Mouse (Mus musculus): ENCODE results near the gene Med12l. TPM values are rescaled to one million over a fixed set of nuclear protein-coding genes. Genes with fewer than 3 reads are reported as not detected.

Gene Med12l
- polyA plus RNA-seq, 1 experiment from 2014 or later: 4.5 TPM

DNA sequence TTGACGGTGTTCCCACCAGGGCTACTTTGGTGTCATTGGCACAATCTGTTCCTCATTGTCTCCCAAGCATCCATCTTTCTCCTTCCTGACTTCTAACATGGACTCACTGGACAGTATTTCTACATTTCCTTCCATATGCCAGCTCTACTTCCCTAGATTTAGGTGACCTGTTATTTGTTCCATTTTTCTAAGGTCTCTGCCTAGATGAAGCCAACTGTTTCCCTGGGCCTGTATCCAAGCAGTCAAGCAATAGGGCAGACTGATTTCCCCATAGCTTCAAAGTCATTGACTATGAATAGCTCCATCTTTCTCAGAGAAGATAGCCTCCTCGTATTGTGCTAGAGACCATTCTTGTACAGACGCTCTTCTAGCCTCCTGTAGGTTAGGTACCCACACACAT is 12.0 kb upstream of the Med12l start:
- H3K9me3 ChIP-seq: no peaks in the 10 kb centered on the region
- no peaks in the 10 kb centered on the region for H3K27me3 ChIP-seq (replicated peaks)
- 90% methylated on average over 3 of the region's 3 CpGs for WGBS
- H3K9ac ChIP-seq: no peak overlapping the region
- H3K4me3 ChIP-seq: no peak overlapping the region
- ATAC-seq (ENCODE audit: low FRiP score, low read depth): no peak
- H3K4me1 ChIP-seq: no peaks in the 10 kb centered on the region
- H3K36me3 ChIP-seq: no peaks in the 10 kb centered on the region
- no peak overlapping the region for H3K4me2 ChIP-seq (replicated peaks)
- H3K27ac ChIP-seq: no peak overlapping the region

DNA sequence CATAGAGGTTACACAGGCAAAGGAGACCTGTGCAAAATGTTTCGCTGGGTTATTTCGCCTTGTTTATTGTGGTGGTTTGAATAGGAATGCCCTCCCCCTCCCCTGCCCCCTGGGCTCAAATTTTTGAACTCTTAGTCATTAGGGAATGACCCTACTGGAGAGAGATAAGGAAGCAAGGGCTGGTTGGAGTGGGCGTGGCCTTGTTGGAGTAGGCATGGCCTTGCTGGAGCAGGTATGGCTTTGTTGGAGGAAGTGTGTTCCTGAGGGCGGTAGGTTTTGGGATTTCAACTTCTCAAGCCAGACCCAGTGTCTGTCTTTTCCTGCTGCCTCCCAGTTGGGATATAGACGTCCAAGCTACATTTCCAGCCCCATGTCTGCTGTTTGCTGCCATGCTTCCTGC is 1.9 kb upstream of the Med12l start:
- H3K36me3 ChIP-seq: no peaks in the 10 kb centered on the region
- no peaks in the 10 kb centered on the region for H3K27me3 ChIP-seq (replicated peaks)
- no peak overlapping the region for H3K4me2 ChIP-seq (replicated peaks)
- WGBS: 78% methylated on average over 5 of the region's 5 CpGs
- ATAC-seq (ENCODE audit: low FRiP score, low read depth): no peak
- no peak overlapping the region for H3K9ac ChIP-seq
- no peak overlapping the region for H3K4me3 ChIP-seq
- peaks cover 7% of the 10 kb centered on the region; the same call in 1 of the 2 replicates for H3K4me1 ChIP-seq
- H3K9me3 ChIP-seq: no peaks in the 10 kb centered on the region
- H3K27ac ChIP-seq: no peak overlapping the region

DNA sequence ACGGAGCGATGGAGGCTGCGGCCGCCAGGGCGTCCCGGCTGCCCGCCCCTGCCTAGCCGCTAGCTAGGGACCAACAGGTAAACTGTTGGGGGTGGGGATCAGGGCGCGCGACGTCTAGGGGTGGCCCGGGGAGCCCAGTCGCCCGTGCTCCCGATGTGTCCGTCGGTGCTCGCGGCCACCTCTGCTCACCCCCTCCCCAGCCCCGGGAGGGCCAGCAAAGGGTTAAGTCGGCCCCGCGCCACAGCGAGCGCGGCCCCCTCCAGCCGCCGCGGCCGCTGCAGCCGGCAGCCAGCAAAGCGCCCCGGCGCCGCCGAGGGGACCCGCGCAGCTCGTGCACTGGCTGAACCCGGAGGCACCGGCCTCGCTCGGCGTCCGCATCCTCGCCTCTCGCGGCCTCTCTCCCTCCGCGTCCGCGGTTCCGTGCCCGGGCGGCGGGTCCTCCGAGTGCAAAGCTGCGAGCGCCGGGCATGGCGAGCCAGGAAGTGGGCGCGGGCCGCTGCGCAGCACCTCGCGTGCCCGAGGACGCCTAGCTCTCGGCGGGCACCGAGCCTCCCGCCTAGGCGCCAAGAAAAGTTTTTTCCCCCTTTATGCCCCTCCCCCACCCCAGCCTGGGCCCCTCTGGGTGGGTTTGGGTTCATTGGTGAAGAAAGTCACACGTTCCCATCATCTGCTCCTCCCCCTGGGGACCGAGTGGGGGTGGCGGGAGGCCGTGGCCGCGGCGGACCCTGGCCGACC is 538 bp downstream of the Med12l start:
- peaks cover 7% of the 10 kb centered on the region; the same call in 1 of the 2 replicates for H3K4me1 ChIP-seq
- WGBS: under 1% methylated on average over 67 of the region's 83 CpGs
- H3K4me2 ChIP-seq (replicated peaks): peak overlapping the region; percentile 87
- H3K36me3 ChIP-seq: no peaks in the 10 kb centered on the region
- H3K9ac ChIP-seq: peak overlapping the region; percentile 75
- no peaks in the 10 kb centered on the region for H3K9me3 ChIP-seq
- ATAC-seq (ENCODE audit: low FRiP score, low read depth): peak; percentile 74
- H3K27me3 ChIP-seq (replicated peaks): no peaks in the 10 kb centered on the region
- H3K4me3 ChIP-seq: peak overlapping the region; percentile 83
- peak overlapping the region; percentile 89 for H3K27ac ChIP-seq

DNA sequence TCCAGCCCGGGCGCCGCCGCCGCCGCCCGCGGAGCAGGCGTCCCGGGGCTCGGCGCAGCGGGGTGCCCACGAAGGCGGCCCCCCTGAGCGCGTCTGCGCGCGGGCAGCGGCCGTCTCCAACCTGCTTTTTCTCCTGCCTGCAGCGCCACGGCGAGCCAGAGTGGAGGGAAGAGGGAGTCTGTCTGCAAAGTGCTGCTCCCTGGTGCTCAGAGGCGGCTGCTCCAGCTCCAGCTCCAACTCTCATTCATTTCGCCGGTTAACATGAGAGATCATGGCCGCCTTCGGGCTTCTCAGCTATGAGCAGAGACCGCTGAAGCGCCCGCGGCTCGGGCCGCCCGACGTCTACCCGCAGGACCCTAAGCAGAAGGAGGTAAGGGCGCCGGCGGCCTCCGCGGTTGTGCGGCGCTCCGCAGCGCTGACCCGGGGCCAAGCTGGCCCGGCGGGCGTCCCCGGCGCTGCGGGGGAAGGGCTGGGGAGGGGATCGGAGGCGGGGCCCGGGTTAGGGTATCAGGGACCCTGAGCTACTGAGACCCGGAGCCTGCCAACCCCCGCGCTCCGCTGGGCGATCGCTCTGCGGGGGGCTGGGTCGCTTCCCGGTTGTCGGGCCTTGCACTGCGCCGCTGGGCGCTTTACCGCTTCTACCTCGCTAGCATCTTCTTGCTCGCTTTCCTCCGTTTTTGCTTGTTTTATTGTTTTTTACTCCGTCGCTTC is 1.3 kb downstream of the Med12l start:
- Histone ChIP-seq H3K27me3 (replicated peaks) (no peaks in the 10 kb centered on the region), H3K4me2 (replicated peaks) (peak overlapping the region; percentile 87), H3K9ac (peak overlapping the region; percentile 75), H3K4me3 (peak overlapping the region; percentile 83), H3K9me3 (no peaks in the 10 kb centered on the region), H3K36me3 (no peaks in the 10 kb centered on the region), H3K27ac (peak overlapping the region; percentile 89), H3K4me1 (peaks cover 7% of the 10 kb centered on the region; the same call in 1 of the 2 replicates)
- peak; percentile 82 for ATAC-seq (ENCODE audit: low FRiP score, low read depth)
- WGBS: 1% methylated on average over 77 of the region's 77 CpGs

DNA sequence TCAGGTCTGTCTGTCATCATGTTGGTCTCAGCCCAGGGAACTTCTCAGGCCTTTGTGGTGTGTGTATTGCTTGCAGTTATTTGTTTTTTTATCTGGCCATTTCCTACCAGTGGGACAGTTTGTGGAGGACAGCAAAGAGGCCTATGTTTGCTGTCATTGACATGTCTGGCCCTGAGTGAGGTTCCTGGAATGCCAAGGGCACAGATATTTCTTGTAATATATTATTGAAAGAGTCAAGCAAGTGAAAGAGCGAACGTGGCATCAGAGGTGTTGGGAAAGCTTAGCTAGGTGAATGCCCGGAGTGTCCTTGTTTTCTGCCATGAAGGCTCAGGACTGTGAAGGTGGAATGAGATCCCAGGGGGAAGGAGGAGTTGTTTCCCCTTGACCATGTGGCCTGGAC is 4.7 kb downstream of the Med12l start:
- no peak overlapping the region for H3K4me3 ChIP-seq
- H3K4me2 ChIP-seq (replicated peaks): no peak overlapping the region
- H3K36me3 ChIP-seq: no peaks in the 10 kb centered on the region
- no peaks in the 10 kb centered on the region for H3K4me1 ChIP-seq
- H3K9me3 ChIP-seq: no peaks in the 10 kb centered on the region
- H3K9ac ChIP-seq: no peak overlapping the region
- WGBS: 97% methylated on average over 3 of the region's 3 CpGs
- no peak for ATAC-seq (ENCODE audit: low FRiP score, low read depth)
- no peaks in the 10 kb centered on the region for H3K27me3 ChIP-seq (replicated peaks)
- H3K27ac ChIP-seq: no peak overlapping the region

DNA sequence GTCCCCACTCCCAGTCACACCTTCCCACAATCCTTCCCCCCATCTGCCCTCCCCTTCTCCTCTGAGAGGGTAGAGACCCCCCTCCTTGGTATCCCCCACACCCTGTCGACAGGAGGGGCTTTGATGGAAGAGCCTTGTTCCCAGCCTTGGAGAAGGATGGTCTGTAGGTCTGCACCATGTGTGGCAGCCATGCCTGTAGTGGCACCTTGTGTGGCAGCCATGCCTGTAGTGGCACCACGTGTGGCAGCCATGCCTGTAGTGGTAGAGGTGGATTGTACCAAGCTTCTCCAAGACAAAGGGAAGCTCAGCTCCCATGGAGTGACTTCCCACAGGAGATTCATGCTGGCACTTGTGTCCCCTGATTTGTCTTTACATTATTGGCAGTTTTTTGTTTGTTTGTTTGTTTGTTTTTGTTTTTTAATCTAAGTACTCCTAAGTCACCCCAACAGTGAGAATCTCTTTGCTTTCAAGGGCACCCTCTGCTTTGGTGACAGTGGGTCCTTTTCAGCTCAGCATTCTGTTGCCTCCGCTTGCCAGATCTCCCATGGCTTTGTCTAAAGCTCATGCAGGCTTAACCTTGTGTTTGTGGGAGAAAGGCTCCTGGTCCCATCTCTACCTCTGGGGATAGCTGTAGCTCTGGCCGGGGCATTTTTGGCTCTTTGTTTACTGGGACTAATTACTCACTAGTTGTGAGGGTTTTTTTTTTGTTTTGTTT is 10.2 kb downstream of the Med12l start:
- Histone ChIP-seq H3K4me3 (no peak overlapping the region), H3K27me3 (replicated peaks) (no peaks in the 10 kb centered on the region), H3K4me1 (no peaks in the 10 kb centered on the region), H3K9me3 (no peaks in the 10 kb centered on the region), H3K27ac (no peak overlapping the region), H3K4me2 (replicated peaks) (no peak overlapping the region), H3K36me3 (no peaks in the 10 kb centered on the region), H3K9ac (no peak overlapping the region)
- WGBS: 78% methylated on average over 4 of the region's 4 CpGs
- ATAC-seq (ENCODE audit: low FRiP score, low read depth): 0 out of 2 replicates have a peak, but pooled peaks have one; percentile 31

DNA sequence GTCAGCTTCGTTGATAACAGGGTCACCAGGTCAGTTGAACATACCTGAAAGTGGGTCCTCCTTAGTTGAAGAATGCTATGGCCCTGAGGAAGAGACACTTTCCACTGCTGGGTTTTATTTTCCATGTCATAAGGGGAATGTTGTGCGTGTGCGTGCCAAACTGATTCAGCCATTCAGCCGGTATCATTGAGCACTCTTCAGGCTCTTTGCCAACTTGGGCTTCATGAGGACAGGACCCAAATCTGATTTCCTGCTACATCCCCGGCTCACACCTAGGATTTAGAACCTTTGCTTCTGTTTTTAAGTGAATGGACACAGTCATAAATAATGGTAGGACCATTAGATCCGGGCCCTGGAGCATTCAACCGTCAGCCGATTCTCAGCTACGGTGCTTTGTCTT is 10.9 kb downstream of the Med12l start:
- Histone ChIP-seq H3K4me3 (no peak overlapping the region), H3K4me2 (replicated peaks) (no peak overlapping the region), H3K36me3 (no peaks in the 10 kb centered on the region), H3K27me3 (replicated peaks) (no peaks in the 10 kb centered on the region), H3K27ac (no peak overlapping the region), H3K4me1 (no peaks in the 10 kb centered on the region; the same call in 1 of the 2 replicates), H3K9ac (no peak overlapping the region), H3K9me3 (no peaks in the 10 kb centered on the region)
- ATAC-seq (ENCODE audit: low FRiP score, low read depth): no peak
- 73% methylated on average over 9 of the region's 9 CpGs for WGBS

DNA sequence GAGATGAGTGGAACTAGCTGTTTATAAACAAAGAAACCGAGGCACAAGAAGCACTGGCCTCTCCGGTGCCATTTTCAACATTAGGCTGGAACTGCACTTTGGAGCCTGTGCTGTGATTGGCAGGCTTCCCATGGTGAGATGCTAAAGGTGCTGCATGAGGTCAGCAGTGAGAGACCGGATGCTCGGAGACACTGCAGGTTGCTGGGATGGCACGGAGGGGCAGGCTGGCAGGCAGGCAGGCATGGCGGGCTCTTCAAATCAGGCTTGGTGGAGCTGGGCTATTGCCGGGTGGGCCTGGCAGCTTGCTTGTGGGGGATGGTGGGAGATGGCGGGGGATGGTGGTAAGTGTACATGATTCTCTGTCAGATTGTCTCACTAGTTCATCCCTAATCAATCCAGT is 15.6 kb downstream of the Med12l start:
- no peaks in the 10 kb centered on the region; the same call in 1 of the 2 replicates for H3K4me1 ChIP-seq
- no peak overlapping the region for H3K27ac ChIP-seq
- H3K4me2 ChIP-seq (replicated peaks): no peak overlapping the region
- H3K36me3 ChIP-seq: no peaks in the 10 kb centered on the region
- no peaks in the 10 kb centered on the region for H3K27me3 ChIP-seq (replicated peaks)
- H3K9me3 ChIP-seq: no peaks in the 10 kb centered on the region
- H3K9ac ChIP-seq: 0 out of 2 replicates have a peak overlapping the region, but pooled peaks have one; percentile 1
- ATAC-seq (ENCODE audit: low FRiP score, low read depth): no peak
- 70% methylated on average over 8 of the region's 8 CpGs for WGBS
- H3K4me3 ChIP-seq: no peak overlapping the region

DNA sequence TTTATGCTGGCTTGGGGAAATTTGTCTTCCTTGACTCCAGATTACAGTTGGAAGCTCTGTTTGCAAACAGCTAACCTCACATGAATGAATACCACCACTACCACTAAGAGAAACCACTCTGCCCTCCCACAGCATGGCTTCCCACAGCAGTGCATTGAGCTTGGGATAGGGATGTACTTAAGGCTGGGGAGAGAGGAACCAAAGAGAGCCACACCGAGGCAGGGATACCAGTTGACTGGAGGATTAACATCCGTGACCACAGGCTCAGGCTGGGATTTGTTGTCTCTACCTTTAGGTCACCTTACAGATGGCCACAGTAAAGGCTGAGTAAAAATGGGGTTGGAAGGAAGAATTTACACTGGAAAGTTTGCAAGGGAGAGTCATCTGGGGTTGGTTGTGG is 16.6 kb downstream of the Med12l start:
- no peaks in the 10 kb centered on the region; the same call in 1 of the 2 replicates for H3K4me1 ChIP-seq
- no peak overlapping the region for H3K27ac ChIP-seq
- 77% methylated on average over 2 of the region's 2 CpGs for WGBS
- no peaks in the 10 kb centered on the region for H3K9me3 ChIP-seq
- no peak for ATAC-seq (ENCODE audit: low FRiP score, low read depth)
- H3K36me3 ChIP-seq: no peaks in the 10 kb centered on the region
- H3K4me2 ChIP-seq (replicated peaks): no peak overlapping the region
- no peak overlapping the region for H3K4me3 ChIP-seq
- H3K9ac ChIP-seq: no peak overlapping the region
- no peaks in the 10 kb centered on the region for H3K27me3 ChIP-seq (replicated peaks)

DNA sequence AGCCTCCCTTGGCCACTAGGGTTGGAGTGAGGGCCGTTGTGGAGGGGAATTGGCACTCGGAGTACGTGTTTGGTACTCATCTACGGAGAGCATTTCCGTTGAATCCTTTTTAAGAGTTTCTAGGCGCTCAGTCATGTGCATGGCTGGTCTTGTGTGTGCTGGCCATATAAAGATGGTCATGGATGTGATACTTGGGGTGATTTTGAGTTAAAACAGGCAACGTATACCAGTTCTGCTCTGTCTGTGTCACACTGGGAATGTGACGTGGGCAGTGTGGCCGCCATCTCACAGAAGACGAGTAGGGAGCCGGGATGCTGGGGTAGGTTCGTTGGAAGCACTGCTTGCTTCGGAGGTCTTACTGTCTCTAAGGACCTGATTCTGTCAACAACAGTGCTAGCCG is 17.3 kb downstream of the Med12l start:
- Histone ChIP-seq H3K4me1 (no peaks in the 10 kb centered on the region; the same call in 1 of the 2 replicates), H3K9me3 (no peaks in the 10 kb centered on the region), H3K4me2 (replicated peaks) (no peak overlapping the region), H3K27me3 (replicated peaks) (no peaks in the 10 kb centered on the region), H3K4me3 (no peak overlapping the region), H3K27ac (no peak overlapping the region), H3K36me3 (no peaks in the 10 kb centered on the region), H3K9ac (no peak overlapping the region)
- 93% methylated on average over 14 of the region's 14 CpGs for WGBS
- no peak for ATAC-seq (ENCODE audit: low FRiP score, low read depth)

DNA sequence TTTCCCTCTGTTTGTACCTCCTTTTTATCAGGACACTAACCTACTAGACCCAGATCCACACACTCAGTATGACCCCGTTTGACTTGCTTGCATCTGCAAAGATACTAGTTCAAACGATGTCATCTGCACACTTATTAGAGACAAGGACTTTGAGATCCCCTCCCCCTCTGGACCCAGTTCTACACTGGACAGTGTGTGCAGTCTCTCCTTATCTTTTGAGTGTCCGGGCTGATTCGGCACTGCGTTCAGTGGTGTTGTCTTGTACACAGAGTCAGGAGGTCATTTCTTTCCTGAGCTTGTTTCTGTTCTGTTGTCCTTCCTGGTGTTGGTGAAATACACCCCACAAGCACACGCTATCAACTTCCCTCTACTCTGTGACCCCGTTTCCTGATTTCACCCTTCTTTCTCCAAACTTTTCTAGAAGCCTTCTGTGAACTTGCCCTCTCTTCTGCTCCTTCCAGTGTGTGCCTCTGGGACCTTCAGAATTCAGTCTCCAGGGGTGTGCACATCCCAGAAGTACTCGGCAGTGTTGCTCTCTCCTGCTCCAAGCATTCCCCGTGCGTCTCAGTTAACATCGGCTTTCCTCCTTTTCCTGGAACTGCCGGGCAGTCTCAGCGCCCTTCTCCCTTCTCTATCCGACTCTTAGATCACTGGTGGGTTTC is 19.0 kb downstream of the Med12l start:
- Histone ChIP-seq H3K4me2 (replicated peaks) (no peak overlapping the region), H3K4me1 (no peaks in the 10 kb centered on the region; the same call in 1 of the 2 replicates), H3K4me3 (no peak overlapping the region), H3K27ac (no peak overlapping the region), H3K9me3 (no peaks in the 10 kb centered on the region), H3K9ac (no peak overlapping the region), H3K36me3 (no peaks in the 10 kb centered on the region), H3K27me3 (replicated peaks) (no peaks in the 10 kb centered on the region)
- no peak for ATAC-seq (ENCODE audit: low FRiP score, low read depth)
- WGBS: 75% methylated on average over 14 of the region's 14 CpGs

DNA sequence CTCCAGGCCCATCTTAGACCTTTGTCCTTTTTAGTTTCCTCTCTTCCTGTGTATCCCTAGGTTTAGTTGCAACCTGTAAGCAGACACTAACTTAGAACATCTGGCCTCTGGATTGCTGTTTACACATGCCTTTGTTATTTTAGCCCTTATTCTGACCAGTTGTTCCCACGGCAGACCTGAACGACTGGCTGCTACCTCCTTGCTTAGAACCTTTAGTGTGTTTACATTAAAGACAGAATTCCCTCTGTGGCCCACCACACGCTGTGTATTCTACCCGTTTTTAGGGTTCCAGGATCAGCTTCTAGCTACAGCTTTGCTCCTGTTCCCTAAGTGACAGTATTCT is 19.5 kb downstream of the Med12l start:
- Histone ChIP-seq H3K27ac (no peak overlapping the region), H3K9me3 (no peaks in the 10 kb centered on the region), H3K36me3 (no peaks in the 10 kb centered on the region), H3K27me3 (replicated peaks) (no peaks in the 10 kb centered on the region), H3K4me1 (no peaks in the 10 kb centered on the region; the same call in 1 of the 2 replicates), H3K9ac (no peak overlapping the region), H3K4me2 (replicated peaks) (no peak overlapping the region), H3K4me3 (no peak overlapping the region)
- 49% methylated on average over 4 of the region's 4 CpGs for WGBS
- ATAC-seq (ENCODE audit: low FRiP score, low read depth): no peak

Measured in neural tube, embryonic 12.5 days (tissue).